Mouse (Mus musculus): ENCODE data around the gene Asxl1. TPM values are rescaled to one million over a fixed set of nuclear protein-coding genes. Genes with fewer than 3 reads are reported as not detected.

Gene Asxl1
- total RNA-seq (2021) = 10 to 100 TPM; 38.8 to 41.5 TPM

DNA sequence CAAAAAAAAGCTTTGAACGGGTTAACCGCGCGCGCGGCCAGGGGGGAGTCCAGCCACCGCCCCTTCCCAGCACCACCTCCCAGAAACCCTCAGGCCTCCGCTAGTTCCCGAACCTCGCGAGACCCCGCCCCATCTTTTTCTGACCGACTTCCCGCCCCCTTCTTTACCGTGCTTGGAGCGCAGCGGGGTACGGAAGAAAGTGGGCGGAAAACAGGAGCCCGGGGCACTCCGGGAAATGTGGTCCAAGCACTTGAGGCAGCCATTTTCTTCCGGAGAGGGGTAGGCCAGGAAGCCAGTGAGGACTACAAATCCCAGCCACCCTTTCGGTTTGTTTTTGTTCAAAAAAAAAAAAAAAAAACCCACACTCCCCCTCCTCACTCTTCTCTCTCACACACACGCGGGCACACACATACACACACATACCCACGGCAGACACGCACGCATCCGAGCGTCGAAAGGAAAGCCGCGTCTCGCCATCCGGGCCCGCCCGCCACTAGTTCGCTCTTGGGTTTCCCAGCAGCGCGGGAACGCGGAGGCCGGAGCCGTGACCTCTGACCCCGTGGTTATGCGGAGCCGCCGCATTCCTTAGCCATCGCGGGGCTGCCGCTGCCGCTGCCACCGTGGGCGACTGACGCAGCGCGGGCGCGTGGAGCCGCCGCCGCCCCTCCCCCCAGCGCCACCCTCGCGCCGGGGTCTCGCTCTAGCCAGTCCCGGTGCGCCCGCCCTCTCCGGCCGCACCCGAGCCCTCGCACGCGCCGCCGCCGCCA, at the start of gene Asxl1:
TSS of gene Asxl1 (plus strand) at position 376 of the 767 bp plus-strand sequence.
- intact Hi-C loops (cut with DNase I) = no loop called here
- peak; percentile 97 to 99 for DNase-seq (ENCODE audit: extremely low spot score in 1 of 2, low spot score in 2 of 2)

DNA sequence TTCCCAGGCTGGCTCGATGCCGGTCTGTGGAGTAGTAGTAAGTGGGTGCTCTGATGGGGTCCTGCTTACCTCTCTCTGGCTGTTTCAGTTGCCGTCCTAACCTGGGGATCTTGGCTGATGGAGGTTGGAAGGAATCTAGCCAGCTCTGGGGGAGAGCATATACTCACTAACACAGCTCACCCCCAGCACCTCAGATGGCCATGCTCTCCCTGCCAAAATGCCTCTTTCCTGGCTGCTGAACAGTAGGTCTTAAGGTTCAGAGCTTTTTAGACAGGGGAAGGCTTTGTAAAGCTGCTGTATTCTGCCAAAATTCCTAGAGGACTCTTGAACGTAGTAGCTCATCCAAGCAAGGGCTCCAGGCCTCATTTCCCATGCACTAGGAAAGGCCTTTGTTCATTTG, 47.9 kb upstream of the Asxl1 start:
- DNase-seq (ENCODE audit: extremely low spot score in 1 of 2, low spot score in 2 of 2) = no peak
- intact Hi-C loops (cut with DNase I) = no loop called here

DNA sequence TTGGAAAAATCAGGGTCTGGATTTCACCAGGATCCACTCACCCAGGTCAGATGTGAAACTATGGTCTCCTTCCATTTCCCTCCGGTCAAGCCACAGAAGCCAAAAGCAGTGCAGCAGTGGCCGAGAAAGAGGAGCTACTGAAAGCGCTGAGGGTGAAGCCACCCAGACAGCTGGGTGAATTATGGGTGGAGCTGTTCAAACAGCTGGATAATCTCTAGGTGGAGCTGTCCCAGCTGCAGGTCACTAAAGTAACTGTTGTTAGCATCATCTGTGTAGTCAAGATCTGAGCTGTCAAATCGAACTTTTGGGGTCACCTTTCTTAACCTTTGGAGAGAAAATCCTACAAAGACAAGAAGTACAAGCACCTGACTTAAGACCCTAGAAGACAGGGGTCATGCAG, 47.2 kb upstream of the Asxl1 start:
- intact Hi-C loops (cut with DNase I) = no loop called here
- DNase-seq (ENCODE audit: extremely low spot score in 1 of 2, low spot score in 2 of 2) = no peak

- intact Hi-C loops (cut with DNase I) = no loop called here
- no peak for DNase-seq (ENCODE audit: extremely low spot score in 1 of 2, low spot score in 2 of 2)
Measured at GRCm38 (mm10) chr2:153298863-153299262, 46.8 kb upstream of the Asxl1 start.

DNA sequence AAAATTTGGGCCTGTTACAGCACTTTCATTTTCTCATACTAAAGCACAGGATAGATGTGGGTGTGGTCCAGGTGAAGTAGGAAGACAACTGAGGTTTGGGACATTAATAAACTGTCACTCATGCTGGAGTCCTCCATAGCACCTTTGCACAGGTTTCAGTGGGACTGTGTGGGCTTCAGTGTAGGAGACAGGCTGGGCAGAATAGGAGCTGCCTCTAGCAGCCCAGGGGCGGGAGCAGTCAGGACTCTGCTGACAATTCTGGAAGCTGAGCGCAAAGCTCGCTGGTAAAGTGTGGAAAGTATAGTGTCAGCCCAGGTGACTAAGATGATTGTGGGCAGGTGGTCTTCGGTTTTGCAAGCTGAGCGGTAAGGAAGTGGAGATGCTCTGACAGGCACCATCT, 44.5 kb upstream of the Asxl1 start:
- no peak for DNase-seq (ENCODE audit: extremely low spot score in 1 of 2, low spot score in 2 of 2)
- intact Hi-C loops (cut with DNase I) = no loop called here

- no peak for DNase-seq (ENCODE audit: extremely low spot score in 1 of 2, low spot score in 2 of 2)
- intact Hi-C loops (cut with DNase I) = no loop called here
Measured at GRCm38 (mm10) chr2:153305240-153305639, 40.4 kb upstream of the Asxl1 start.

DNA sequence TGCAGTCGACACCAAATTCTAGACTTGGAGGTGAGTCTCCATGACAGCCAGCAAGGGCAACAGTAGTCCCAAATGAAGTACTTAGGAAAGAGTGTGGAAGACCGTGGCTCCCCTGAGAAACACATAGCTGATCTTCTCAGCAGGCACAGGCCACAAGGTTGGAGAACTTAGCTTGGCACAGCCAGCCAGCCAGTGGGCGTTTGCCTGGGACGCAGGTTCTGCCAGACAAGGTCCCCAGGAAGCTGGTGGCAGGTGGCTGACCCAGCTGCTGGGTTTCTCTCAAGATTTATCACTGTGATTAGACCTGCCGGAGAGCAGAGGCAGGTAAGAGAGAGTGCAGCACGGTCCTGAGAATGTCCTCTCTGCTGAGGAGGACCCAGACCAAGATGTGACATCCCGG, 37.0 kb upstream of the Asxl1 start:
- intact Hi-C loops (cut with DNase I) = no loop called here
- no peak for DNase-seq (ENCODE audit: extremely low spot score in 1 of 2, low spot score in 2 of 2)

DNA sequence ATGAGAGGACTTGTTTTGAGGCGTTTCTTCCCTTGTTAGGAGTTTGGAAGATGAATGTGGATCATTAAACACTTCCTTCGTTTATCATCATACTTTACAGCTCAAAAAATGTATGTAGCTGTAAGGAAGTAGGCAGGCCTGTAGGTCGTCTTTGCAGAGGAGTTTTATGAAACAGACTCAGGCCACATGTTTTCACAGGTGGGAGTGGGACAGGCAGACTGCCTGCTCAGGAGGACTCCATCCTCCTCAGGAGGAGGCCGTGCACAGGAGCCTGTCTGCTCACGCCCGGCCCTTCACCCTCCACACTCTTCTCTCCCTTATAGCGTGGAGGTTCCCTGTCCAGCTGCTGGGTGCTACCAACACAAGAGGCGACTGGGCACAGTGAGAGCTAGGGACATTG, 36.5 kb upstream of the Asxl1 start:
- no peak for DNase-seq (ENCODE audit: extremely low spot score in 1 of 2, low spot score in 2 of 2)
- intact Hi-C loops (cut with DNase I) = no loop called here

DNA sequence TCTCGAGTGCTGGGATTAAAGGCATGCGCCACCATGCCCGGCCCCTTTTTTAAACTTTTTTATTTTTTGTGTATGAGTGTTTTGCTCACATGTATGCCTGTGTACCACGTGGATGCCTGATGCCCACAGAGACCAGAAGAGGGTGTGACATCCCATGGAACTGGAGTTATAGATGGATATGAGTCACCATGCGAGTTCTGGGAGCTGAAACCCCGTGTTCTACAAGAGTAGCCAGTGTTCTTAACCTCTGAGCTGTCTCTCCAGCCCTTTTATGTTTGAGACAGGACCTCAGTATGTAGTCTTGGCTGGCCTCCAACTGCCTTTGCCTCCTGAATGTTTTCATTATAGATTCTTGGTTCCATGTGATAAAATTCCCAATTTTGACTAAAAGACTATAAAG, 35.4 kb upstream of the Asxl1 start:
- no peak for DNase-seq (ENCODE audit: extremely low spot score in 1 of 2, low spot score in 2 of 2)
- intact Hi-C loops (cut with DNase I) = no loop called here

DNA sequence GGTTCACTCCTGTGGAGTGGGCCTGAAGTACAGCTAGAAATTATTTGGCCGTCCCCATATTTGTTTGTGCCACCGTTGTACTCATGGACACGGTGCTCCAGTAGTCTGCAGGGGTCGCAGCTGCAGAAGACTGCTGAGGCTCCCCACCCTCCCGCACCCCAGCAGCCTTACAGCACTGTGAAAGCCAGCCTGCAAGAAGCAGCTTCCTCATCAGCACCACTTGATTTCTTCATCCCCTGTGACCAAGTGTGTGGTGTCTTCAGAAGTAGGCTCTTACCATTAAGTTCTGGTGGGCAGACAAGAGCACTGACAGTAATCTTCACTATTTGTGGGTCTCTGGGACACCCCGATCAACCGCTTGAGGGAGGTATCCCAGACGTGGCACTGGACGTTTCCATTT, 32.7 kb upstream of the Asxl1 start:
- intact Hi-C loops (cut with DNase I) = no loop called here
- no peak for DNase-seq (ENCODE audit: extremely low spot score in 1 of 2, low spot score in 2 of 2)

DNA sequence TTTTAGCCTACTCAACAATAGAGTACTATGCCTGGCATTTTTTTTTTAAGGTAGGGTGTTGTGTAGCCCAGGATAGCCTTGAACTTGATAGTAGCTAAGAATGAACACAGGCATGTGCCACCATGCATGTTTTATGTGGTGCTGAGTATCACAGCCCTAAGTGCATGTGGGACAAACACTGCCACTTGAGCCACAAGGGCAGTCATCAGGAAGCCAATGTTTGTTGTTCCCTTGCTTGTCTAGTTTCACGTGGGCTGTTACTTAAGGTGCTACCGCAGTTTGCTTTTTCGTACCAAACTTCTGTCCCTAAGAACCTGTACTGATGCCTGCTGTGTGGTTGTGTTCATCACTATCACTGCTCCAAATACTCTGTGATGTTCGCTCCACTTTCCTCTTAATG, 27.2 kb upstream of the Asxl1 start:
- intact Hi-C loops (cut with DNase I) = no loop called here
- DNase-seq (ENCODE audit: extremely low spot score in 1 of 2, low spot score in 2 of 2) = no peak

- intact Hi-C loops (cut with DNase I) = no loop called here
- peak in 1 of 2 experiments; percentile 61 for DNase-seq (ENCODE audit: extremely low spot score in 1 of 2, low spot score in 2 of 2)
Measured at GRCm38 (mm10) chr2:153319036-153319643, 26.5 kb upstream of the Asxl1 start.

DNA sequence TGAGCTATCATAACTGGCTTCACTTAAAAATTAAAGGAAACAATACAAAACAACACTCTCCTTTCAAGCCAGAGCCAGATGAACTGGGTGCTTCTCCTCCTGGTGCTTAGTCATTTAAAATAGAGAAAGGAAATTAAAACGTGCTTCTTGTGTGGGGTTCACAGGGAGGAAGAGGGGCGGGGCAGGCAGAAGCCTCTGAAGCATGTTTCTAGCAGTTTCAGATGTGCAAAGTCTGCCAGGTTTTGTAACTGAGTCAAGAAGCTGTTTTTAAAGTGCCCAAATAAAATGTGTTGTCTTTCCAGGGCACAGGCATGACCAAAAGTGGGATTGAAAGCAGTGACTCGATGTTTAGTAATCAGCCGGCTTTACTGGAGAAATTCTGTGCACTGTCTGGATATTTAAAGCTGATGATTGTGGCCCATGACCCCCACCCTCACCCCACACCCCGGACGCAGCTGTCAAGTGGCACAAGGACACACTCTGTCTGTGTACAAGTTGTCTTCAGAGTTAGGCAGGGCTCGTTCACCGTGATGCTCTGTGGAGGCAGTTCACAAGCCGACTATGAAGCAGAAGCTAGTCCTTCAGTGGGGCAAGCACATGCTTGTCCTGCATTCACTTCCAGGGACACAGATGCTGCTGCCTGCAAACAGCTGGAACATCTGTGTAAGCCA, 19.8 kb upstream of the Asxl1 start:
- intact Hi-C loops (cut with DNase I) = no loop called here

DNA sequence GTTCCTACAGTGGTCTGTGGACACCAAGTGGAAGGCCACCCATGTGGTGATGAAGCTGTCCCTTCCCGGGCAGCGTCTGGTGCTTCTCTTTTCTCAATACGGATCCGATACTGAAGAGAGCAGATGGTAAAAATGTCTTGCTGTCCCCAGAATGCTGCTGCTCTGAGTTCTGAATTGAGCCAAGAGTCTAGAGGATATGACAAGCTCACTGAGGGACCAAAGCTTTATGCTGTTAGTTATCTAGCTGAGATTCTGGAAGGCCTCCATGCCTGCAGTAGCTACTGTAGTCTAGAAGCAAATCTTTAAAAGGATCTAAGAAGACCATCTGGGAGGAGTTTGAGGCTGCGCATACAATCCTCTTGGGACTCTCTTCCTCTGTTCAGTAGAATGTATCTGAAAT, 13.4 kb upstream of the Asxl1 start:
- no peak for DNase-seq (ENCODE audit: extremely low spot score in 1 of 2, low spot score in 2 of 2)
- intact Hi-C loops (cut with DNase I) = no loop called here

More for the DNA sequence above, 19.8 kb upstream of the Asxl1 start:
- no peak for DNase-seq (ENCODE audit: extremely low spot score in 1 of 2, low spot score in 2 of 2)

- peak in 1 of 2 experiments; percentile 59 for DNase-seq (ENCODE audit: extremely low spot score in 1 of 2, low spot score in 2 of 2)
- intact Hi-C loops (cut with DNase I) = no loop called here
Measured at GRCm38 (mm10) chr2:153332981-153333380, 12.6 kb upstream of the Asxl1 start.

DNA sequence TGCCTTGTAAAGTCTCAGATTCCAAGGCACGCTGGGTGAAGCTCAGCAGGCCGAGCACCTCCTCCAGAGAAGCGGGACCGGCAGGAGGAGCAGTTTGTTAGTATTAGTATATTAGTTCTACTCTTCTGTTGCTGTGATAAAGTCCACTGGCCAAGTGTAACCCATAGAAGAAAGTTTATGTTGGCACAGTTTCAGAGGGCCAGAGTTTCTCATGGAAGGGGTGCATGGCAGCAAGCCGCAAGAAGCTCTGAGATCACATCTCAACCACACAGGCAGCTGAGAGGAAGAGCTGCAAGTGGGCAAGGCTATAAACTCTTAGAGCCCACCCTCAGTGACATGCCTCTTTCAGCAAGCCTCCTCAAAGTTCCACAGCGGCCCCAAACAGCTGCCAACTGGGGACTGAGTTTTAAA, 11.8 kb upstream of the Asxl1 start:
- intact Hi-C loops (cut with DNase I) = no loop called here
- peak in 1 of 2 experiments; percentile 30 for DNase-seq (ENCODE audit: extremely low spot score in 1 of 2, low spot score in 2 of 2)

GRCm38 (mm10) chr2:153334281-153334680, 11.3 kb upstream of the Asxl1 start:
- DNase-seq (ENCODE audit: extremely low spot score in 1 of 2, low spot score in 2 of 2) = no peak
- intact Hi-C loops (cut with DNase I) = no loop called here

- intact Hi-C loops (cut with DNase I) = no loop called here
- DNase-seq (ENCODE audit: extremely low spot score in 1 of 2, low spot score in 2 of 2) = no peak
Measured at GRCm38 (mm10) chr2:153336117-153336516, 9.5 kb upstream of the Asxl1 start.

GRCm38 (mm10) chr2:153338361-153339350, 7.0 kb upstream of the Asxl1 start:
- no peak for DNase-seq (ENCODE audit: extremely low spot score in 1 of 2, low spot score in 2 of 2)
- intact Hi-C loops (cut with DNase I) = no loop called here
